Mouse (Mus musculus): Measurements from ENCODE around the gene Nostrin. TPM values are rescaled to one million over a fixed set of nuclear protein-coding genes. Genes with fewer than 3 reads are reported as not detected.

The Nostrin gene
- total RNA-seq, 2 experiments from 2014 or later = 7.2 to 10.7 TPM

DNA sequence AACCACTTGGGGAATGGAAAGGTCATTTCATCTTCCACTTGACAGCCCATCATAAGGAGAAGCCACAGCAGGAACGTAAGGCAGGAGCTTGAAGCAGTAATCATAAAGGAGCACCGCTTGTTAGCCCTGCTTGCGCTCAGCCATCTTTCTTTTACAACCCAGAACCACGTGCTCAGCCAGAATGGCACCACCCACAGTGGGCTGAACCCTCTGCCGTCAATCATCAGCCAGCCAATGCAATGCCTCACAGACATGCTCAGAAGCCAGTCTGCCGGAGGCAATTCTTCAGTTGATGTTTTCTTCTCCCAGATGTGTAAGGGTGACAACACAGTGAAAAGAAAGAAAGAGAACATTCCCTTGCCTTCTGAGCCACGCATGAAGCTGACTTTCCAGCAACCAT lies 7.3 kb upstream of the Nostrin start:
- no peak for DNase-seq (ENCODE audit: low spot score in 2 of 2)

DNA sequence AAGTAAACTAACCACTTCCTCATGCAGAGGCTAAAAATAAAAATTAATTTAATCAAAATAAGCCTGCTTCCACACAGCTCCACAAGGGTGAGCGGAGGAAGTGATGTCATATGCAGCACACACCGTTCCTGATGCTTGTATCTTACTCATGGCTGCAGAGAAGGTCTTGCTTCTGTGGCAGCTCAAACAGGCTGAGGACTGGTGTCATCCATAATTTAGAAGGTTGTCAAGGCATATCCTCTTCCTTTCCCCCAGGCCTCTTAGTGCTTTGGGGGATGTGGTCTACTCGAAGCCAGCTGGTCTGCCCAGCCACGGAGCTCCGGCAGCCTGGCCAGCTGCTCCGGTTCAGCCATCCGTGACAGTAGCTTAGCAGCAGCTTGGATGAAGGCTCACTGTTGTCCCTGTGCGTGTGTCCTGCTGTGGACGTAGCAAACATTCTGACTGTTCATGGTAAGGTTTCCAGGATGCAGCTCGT lies 6.6 kb upstream of the Nostrin start:
- DNase-seq (ENCODE audit: low spot score in 2 of 2) = no peak

DNA sequence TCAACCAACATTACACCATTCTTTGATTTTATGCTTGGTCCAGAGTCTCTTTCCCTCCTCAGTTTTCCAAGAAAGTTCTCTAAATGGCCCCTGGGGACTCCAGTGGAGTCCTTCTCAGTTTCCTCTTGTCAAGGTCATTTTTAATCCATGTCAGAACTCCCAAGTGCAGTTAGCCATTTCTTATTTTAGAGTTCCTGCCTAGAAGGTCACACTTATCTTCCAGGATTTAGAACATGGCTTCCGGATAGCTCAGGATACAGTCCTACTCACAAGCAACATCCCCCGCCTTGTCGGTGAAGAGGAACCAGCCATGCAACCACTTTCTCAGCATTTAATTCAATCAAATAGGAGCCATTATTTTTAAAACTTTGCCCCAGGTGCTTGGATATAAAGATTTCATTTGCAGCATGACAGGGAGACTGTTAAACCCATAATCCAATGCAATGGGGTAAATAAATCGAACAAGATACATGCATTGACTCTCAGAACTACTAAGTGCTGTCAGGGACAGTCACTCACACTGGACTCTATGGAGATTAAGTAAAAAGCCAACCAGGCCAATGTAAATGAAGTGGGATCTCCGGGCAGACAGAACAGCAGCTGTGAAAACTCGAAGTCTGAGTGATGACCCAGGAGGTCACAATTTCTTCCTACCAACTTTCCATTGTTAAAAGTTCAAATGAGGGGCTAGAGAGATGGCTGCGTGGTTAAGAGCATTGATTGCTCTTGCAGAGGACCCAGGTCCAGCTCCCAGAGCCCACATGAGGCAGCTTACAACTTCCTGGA lies 6.0 kb upstream of the Nostrin start:
- DNase-seq (ENCODE audit: low spot score in 2 of 2) = no peak

DNA sequence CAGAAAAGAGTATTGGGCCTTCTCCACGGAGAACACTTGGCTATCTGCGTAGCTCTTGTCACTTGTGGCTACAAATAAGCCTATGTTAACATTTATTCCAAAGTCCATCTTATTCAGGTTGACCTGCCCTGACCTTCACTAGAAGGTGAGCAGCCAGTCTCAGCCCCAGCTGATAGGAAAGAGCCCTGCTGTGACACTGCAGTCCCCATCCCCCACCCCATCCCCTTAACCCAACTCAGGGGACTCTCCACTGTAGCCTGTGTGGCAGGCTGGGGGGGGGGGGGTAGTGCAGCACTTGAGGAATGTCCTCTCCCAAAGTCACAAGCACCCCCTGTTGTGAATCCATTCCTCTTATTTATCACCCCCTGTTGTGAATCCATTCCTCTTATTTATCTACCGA lies 3.6 kb upstream of the Nostrin start:
- no peak for DNase-seq (ENCODE audit: low spot score in 2 of 2)

DNA sequence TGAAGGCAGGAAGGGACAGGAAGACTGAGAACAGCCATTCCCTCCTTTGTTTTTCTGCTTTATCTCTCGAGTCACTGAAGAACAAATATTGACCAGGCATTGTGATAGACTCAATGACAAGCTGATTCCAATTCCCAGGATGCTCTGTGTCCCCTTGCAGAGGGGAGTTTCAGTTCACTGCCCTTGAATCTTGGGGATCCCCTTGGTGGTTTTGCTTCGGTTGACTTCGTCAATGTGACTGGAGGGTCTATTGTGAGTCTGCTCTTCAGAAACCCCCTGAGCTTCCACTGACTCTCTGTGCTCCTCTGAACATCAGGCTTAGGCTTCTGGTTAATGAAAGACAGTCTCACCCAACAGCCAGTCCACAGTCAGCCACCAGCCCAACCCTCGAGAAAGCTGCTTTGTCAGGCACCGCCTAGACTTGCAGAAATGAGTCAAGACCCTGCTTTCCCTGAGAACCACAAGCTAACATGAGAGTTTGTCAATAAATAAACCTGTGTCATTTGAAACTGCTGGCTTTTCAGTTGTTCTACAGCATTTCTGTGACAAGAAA lies 3.0 kb upstream of the Nostrin start:
- no peak for DNase-seq (ENCODE audit: low spot score in 2 of 2)

DNA sequence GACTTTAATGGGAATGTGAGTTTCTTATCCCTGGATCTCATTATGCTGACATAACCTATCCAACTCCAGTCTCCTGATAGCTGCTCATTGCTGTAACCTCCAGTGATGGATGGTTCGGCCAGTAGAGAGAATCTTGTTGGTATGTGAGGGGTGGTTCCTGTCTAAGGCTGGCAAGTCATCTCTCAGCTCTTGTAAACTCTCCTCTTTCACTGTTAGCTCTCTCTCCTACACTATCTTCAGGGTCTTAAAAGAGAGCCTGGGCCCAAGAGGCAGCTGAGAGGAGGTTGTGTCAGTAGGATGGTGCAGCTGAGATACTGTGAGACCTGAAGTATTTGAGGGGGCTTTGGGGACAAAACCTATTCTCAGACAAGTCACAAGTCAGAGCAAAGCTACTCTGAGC lies 1.4 kb upstream of the Nostrin start:
- DNase-seq (ENCODE audit: low spot score in 2 of 2) = no peak

DNA sequence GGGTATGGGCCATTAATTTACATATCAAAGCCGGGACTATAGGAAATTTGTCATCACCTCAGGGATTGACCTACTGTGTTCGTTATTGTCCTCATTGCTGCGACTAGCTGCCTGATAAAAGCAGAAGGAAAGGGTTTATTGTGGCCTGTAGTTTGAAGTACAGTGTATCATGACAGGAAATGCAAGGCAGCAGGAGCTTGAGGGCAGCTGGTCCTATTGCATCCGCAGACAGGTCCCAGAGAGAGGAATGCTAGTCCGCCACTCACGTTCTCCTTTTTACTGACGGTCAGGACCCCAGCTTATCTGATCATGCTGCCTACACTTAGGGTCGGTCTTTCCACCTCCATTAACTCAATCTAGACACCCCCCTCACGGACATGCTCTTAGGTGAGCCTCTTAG lies 663 bp upstream of the Nostrin start:
- no peak for DNase-seq (ENCODE audit: low spot score in 2 of 2)

DNA sequence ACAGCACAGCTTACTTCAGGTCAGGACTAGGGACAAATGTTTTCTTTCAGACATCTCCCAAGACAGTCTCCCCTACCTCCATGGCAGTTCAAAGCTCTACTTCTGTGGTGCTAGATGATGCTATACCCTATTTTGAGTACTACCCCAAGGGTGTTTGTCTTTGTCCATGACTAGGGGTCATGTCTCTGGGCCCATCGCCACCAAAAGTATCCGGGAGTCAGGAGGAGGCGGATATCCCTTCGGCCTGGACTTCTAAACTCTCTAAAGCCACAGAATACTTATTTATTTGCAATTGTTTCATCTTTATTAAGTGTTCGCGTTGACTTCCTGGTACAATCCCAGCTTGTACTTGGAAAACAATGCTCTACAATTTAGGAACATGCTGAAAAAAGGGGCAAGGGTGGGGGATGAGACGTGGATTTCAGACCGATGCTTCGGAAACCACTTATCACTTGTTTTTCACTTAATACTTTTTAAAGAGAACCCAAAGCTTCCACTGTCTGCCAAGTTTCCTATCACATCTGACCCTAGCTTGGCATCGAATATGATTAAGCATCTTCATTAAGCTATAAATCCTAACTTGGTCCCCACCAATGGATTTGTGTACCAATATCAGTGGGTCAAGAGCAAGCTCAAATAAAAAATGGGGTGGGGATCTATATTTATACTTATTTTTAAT lies 1.9 kb downstream of the Nostrin start:
- DNase-seq (ENCODE audit: low spot score in 2 of 2) = no peak

DNA sequence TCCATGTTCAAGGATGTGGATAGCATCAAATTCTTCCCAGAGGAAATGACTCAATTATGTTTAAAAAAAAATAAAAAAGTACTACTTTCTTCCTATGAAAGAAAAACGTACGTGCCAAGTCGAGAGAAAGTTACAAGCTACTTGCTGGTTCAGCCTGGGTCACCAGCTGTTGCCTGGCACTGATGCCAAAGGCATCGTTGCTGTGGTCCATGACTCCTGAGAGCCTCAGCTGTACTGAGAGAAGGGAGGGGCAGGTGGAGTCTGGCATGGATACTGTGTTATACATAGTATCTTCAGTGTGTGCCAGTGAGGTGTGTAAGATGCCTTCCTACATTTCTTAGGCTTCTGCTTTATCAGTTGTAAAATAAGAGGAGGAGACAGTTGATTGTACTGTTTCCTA lies 3.2 kb downstream of the Nostrin start:
- DNase-seq (ENCODE audit: low spot score in 2 of 2) = no peak

DNA sequence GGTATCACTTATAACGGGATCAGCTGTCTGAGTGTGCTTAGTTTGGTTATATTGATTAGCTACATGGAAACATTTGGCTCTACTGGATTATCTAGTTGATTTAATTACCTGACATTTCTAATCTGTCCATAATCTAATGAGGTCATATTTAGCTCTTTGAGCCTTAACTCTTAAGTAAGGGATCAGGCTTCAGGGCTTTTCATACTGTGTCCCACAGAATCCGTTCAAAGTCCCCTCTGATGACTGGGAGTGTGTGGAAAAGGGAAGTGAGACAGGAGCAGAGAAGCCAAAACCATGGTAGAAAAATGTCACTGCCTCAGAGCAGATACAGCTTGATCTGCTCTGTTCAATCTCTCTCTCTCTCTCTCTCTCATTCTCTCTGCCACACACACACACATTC lies 4.6 kb downstream of the Nostrin start:
- DNase-seq (ENCODE audit: low spot score in 2 of 2) = no peak

DNA sequence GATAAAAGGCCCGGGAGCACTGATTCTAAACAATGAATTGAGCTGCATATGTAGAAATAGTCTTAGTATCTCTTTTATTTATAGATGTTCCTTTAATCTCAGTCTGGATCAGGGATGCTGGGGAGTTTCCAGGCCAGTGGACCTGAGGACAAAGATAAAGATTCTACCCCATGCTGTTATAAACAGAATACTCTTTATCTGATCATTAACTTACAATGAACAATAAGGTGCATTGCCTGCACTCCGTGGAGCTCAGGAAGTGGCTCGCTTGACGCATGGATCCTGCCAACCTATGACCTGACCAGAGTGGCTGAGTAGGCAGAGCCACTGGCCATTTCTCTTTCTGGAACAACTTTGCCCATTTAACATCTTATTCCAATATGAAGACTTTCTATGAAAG lies 5.2 kb downstream of the Nostrin start:
- DNase-seq (ENCODE audit: low spot score in 2 of 2) = no peak

DNA sequence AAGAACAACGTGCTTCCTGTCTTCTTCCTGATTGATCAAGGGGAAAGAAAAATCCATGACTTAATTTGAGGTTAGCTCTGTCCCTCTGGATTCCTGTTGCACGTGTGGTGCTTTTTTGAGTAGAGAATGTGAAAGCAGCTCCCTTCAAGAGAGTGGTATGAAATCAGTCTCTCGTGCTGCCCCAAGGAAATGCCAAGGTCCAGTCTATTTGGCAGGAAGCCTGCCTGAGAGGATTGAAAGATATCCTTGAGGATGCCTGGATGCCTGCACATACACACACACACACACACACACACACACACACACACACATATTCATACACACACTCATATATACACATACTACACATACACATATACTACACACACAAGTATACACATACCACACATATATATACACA lies 13.1 kb downstream of the Nostrin start:
- no peak for DNase-seq (ENCODE audit: low spot score in 2 of 2)

DNA sequence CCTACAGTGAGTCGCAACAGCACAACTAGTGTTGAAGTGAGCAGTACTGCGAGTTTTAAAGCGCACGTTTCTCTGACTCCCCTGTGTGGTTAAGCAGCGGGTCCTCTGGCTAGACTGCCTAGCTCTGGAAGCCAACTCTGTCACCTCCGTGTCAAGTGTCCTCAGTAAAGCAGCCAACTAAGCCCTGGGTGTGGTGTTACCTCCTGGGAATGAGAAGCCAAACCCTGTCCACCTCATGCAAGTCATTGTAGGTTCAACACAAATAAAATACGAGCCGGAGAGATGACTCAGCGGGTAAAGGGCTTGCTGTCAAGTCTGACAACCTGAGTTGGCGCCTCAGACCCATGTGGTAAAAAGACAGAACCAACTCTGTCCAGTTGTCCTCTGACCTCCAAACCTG lies 13.6 kb downstream of the Nostrin start:
- no peak for DNase-seq (ENCODE audit: low spot score in 2 of 2)

DNA sequence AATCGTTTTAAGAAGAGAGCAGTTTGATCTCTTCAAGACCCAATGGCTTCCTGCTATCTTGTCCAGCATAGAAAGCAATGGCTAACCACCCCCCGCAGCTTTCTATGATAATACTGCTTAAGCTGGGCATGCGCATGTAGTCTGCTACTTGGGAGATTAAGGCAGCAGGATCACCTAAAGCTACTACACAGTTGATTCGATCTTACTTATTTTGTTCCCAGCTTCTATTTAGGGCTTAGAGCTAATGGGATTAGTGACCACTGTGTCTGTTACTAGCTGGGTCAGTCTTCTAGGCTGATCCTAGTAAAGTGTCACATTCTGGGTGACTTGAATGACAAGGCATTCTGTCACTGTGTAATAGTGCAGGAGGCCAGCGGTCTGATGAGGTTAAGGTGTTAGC lies 15.2 kb downstream of the Nostrin start:
- no peak for DNase-seq (ENCODE audit: low spot score in 2 of 2)

DNA sequence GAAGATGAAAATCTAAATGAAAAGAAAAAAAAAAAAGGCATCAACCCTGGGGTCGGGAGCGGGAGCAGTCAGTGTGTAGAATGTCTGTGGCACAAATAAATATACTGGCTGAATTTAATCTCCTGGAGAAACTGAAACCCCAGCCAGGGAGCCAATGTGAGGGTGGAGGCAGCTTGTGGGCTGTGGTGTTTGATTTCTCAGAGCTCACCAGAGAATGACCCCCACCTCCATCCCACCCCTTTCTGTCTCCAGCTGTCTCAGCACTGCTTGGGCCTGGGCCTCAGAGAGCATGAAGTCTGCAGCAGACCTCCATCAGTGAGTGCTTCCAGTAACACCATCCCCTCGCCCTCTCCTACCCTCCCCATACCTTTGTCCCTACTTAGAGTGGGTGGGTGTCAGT lies 20.3 kb downstream of the Nostrin start:
- no peak for DNase-seq (ENCODE audit: low spot score in 2 of 2)

DNA sequence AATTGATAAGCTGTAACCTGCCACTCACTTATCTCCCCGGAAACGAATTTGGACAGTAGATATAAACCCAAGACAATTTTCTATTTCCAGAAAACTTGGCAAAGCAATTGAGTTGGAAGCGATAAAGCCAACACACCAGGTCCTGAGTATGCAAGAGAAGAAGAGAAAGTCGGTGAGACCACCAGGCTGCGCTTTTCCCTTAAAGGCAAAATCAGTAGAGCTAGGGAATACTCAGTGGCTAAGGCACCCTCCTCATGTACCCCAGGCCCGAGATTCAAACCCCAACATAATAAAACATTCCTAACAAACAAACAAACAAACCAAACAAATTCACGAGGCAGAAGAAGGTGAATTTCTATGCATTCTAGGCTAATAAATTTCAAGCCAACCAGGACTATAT lies 20.7 kb downstream of the Nostrin start:
- DNase-seq (ENCODE audit: low spot score in 2 of 2) = no peak

DNA sequence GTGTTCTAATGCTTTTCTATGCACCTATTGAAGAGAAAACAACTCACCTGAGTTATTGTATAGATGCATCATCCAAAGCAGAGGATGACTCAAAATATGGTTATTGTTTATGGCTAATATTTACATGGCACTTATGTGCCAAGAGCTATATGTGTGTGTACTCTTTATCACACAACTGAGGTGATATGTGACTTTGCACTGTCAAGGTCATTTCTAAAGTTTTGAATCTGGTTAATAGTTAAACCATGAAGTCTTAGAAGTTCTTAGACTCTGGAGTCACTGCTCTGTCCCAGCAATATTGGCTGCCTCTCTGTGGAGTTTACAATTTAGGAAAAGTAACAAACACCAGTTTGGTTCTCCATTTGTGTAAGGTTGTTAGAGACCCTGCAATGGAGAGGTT lies 23.3 kb downstream of the Nostrin start:
- DNase-seq (ENCODE audit: low spot score in 2 of 2) = no peak

DNA sequence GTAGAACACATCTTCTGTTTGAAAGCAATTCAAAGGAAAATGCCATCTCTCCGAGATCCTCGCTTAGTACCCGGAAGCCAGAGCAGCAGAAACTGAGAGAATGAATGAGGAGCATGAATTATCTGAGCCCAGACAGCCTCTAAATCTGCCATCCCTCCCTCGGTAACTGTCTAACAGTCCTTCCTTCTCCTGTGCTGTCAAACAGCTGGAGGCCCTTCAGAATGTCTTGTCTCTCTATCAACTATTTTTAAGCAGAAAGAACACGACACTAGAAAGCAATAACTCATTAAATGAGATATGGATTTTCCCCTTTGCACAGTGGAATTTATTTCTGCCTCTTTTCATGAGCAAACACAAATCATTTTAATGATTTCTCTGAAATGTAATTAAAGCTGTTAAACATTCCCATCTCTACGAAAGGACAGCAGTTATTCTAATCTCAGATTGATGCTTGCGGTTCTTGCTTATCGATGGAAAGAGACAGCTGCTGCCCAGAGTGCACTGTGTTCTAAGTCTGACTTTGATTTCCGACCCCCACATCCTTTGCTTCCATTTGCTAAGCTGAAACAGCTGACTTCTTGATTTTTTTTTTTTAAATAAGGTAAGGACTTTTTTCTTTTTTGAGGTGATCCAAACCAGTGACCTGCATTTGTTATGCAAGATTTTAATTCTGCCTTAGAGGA lies 34.9 kb downstream of the Nostrin start:
- DNase-seq (ENCODE audit: low spot score in 2 of 2) = no peak

DNA sequence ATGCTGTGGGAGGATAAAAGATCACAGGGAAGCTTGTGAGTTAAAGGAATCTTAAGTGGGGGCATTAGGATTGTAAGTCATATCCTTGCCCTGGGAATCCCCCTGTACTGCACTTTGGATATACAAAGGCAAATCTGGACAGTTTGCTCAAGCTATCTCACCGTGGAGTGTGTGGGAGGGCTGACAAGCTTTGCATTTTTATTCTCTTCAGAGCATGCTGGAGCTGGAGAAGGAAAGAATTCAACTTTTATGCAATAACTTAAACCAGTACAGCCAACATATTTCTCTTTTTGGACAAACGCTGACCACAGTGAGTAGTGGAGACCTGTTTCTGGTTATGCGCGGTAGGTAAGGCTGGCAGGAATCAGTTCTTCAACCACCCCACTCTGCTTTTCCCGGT lies 39.7 kb downstream of the Nostrin start:
- no peak for DNase-seq (ENCODE audit: low spot score in 2 of 2)

DNA sequence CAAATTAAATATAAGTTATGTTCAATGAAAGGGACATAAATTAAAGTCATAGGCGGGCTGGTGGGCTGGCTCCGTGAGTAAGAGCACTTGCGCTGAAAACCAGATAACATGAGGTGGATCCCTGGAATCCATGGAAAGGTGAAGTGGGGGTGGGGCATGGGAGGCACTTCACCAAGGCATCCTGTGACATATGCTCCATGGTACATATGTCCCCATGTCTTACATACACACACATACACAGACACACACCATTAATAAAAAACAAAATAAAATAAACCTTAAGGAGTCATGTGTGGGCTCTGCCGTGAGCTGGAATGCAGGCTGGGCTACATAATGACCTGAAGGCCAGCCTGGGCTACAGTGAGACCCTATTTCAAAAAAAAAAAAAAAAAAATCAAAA lies 44.1 kb downstream of the Nostrin start:
- DNase-seq (ENCODE audit: low spot score in 2 of 2) = no peak

DNA sequence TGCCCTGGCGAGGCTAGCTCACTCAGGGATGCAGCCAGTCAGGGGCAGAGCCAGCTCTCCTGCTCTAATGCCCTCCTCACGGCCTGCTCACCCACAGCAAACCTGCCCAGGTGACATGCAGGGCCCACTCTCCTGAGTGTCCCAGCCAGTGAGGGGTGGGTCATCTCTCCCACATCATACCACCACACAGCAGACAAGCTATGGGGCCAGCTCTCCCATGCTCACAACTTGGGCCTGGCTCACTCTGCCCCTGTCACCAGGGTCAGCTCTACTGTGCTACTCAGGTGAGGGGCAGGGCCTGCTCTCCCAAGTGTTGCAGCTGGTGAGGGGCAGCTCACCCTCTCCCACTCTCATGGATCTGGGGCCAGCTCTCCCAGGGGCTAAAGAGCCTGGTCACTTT lies 52.4 kb downstream of the Nostrin start:
- no peak for DNase-seq (ENCODE audit: low spot score in 2 of 2)

DNA sequence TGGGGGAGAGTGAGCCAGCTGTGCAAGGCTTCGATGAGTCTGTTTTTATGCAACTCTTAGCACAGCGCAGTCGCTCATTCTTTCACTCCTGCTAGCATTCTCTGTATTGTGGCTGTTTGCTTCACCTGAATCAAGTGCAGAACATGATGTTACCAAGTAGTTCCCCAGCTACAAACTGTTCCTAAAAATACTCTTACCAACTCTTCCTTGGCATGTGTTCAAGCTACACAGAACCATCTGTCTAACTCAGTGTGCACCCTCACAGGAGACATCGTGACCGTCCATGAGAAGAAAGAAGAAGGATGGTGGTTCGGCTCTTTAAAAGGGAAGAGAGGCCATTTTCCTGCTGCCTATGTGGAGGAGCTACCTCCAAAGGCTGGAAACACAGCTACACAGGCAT lies 53.1 kb downstream of the Nostrin start:
- no peak for DNase-seq (ENCODE audit: low spot score in 2 of 2)

All from adrenal gland, postnatal 4 days (tissue).